Mouse (Mus musculus) heart, adult 2 months (tissue): ENCODE data around the gene Rnf43.

Experiments used
- CTCF ChIP-seq: fragments of 200-600 bp; IDR thresholded peaks from 2 replicates; pipeline ENCODE4 v1.8.1; 2022; ENCODE audit warnings: antibody characterized with exemption, mild to moderate bottlenecking, moderate library complexity
- POLR2A ChIP-seq: fragments of 200-500 bp; IDR thresholded peaks from 2 replicates; pipeline ENCODE4 v1.6.1; 2011; ENCODE audit warnings: mild to moderate bottlenecking, low read depth, low read length, control low read depth; ENCODE audit not compliant: insufficient read depth

- no peak for TF ChIP-seq POLR2A
- TF ChIP-seq CTCF: no peak
Measured at GRCm38 (mm10) chr11:87673282-87673681, 10.8 kb downstream of the Rnf43 start.
